Mouse (Mus musculus): ENCODE measurements around the gene Lifr. TPM values are rescaled to one million over a fixed set of nuclear protein-coding genes. Genes with fewer than 3 reads are reported as not detected.

Lifr gene
- total and polyA plus RNA-seq, 3 experiments = 16.8 to 62.9 (median 56.2) TPM

DNA sequence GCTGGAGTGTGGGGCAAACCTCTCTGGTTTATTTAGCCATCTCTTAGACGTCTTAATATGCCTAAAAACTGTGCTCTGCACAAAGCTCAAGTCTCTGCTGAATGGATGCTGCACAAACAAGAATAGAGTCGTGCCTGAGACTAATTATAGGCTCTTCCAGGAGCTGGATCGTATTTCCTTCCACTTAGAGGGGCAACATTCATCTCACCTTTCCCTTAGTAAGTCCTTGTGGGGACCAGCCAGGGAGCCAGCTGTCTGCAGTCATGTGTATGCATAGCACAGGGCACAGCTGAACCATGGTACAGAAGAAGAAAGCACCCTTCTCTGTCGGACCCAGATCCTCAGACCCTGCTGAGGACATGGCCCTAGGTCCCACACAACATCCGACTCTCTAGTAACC is 115.7 kb downstream of the Lifr start:
- H3K4me3 ChIP-seq = no peak overlapping the region
- no peak for DNase-seq
- TF ChIP-seq EP300 (IDR thresholded peaks at IDR 0.05; ENCODE audit: insufficient read depth, low read depth, low read length) (no peak), POLR2A (IDR thresholded peaks at IDR 0.05; ENCODE audit: insufficient read depth, low read depth, low read length) (no peak; the same call in 1 of the 2 replicates), CTCF (IDR thresholded peaks at IDR 0.05) (no peak)
- H3K4me1 ChIP-seq (ENCODE audit: control insufficient read depth, insufficient read depth, low read length) = peaks cover 26% of the 10 kb centered on the region
- peak overlapping the region; percentile 64 for H3K27ac ChIP-seq
- H3K9ac ChIP-seq (ENCODE audit: low read depth, low read length) = no peak overlapping the region
- intact Hi-C loops (cut with DNase I) = no loop called here
- H3K79me2 ChIP-seq (replicated peaks; ENCODE audit: control insufficient read depth, insufficient read depth, low read length) = no peaks in the 10 kb centered on the region
- H3K36me3 ChIP-seq (ENCODE audit: control insufficient read depth, insufficient read depth, low read length) = peaks cover 3% of the 10 kb centered on the region
- 33% methylated on average over 5 of the region's 5 CpGs for WGBS
- H3K27me3 ChIP-seq (ENCODE audit: control insufficient read depth, insufficient read depth, low read length) = no peaks in the 10 kb centered on the region

DNA sequence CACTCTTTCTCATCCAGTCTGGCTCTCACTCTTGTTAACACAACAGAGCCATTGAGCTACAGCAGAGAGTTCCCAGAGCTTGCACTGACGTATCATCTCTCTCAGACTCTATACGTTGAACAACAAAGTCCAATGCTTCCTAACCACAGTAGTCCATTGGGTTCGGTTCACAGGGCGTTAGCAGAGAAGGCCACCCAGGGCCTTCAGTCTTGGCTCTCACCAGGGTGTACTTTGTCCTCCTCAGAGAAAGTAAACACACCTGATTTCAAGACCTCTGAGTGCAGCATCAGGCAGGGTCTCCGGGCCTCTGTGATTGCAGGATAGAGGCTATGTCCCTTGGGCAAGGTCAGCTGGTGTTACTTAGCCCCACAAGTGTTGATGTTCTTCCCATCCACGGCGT is 116.9 kb downstream of the Lifr start:
- TF ChIP-seq POLR2A (IDR thresholded peaks at IDR 0.05; ENCODE audit: insufficient read depth, low read depth, low read length) (no peak), EP300 (IDR thresholded peaks at IDR 0.05; ENCODE audit: insufficient read depth, low read depth, low read length) (no peak), CTCF (IDR thresholded peaks at IDR 0.05) (no peak)
- Histone ChIP-seq H3K4me3 (no peak overlapping the region), H3K36me3 (ENCODE audit: control insufficient read depth, insufficient read depth, low read length) (peaks cover 2% of the 10 kb centered on the region), H3K9ac (ENCODE audit: low read depth, low read length) (no peak overlapping the region), H3K27me3 (ENCODE audit: control insufficient read depth, insufficient read depth, low read length) (no peaks in the 10 kb centered on the region), H3K27ac (no peak overlapping the region), H3K4me1 (ENCODE audit: control insufficient read depth, insufficient read depth, low read length) (peaks cover 20% of the 10 kb centered on the region), H3K79me2 (replicated peaks; ENCODE audit: control insufficient read depth, insufficient read depth, low read length) (no peaks in the 10 kb centered on the region)
- WGBS = 89% methylated on average over 7 of the region's 7 CpGs
- intact Hi-C loops (cut with DNase I) = no loop called here
- no peak for DNase-seq

DNA sequence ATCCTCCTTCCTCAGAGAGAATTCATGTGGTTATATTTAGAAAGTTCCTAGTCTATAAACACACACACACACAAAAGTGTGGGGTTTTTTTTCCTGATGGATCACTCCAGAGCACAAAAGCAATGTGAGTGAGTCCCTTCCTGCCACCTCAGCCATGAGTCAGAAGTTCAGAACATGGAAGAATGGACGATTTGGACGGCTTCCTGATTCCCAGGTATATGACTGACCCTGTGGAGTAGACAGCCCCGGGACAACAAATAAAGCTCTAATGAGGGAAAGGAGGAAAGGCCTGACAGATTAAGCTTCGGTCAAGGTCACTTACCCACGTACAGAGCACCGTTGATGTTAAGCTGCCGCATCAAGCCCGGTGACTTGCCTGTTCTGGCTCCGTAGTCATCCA is 117.8 kb downstream of the Lifr start:
- 35% methylated on average over 9 of the region's 9 CpGs for WGBS
- Histone ChIP-seq H3K27me3 (ENCODE audit: control insufficient read depth, insufficient read depth, low read length) (no peaks in the 10 kb centered on the region), H3K4me3 (no peak overlapping the region), H3K9ac (ENCODE audit: low read depth, low read length) (no peak overlapping the region), H3K27ac (no peak overlapping the region; the same call in 1 of the 2 replicates), H3K36me3 (ENCODE audit: control insufficient read depth, insufficient read depth, low read length) (peaks cover 2% of the 10 kb centered on the region), H3K79me2 (replicated peaks; ENCODE audit: control insufficient read depth, insufficient read depth, low read length) (no peaks in the 10 kb centered on the region), H3K4me1 (ENCODE audit: control insufficient read depth, insufficient read depth, low read length) (peaks cover 19% of the 10 kb centered on the region)
- TF ChIP-seq CTCF (IDR thresholded peaks at IDR 0.05) (no peak), EP300 (IDR thresholded peaks at IDR 0.05; ENCODE audit: insufficient read depth, low read depth, low read length) (no peak), POLR2A (IDR thresholded peaks at IDR 0.05; ENCODE audit: insufficient read depth, low read depth, low read length) (no peak)
- intact Hi-C loops (cut with DNase I) = no loop called here
- DNase-seq = no peak

DNA sequence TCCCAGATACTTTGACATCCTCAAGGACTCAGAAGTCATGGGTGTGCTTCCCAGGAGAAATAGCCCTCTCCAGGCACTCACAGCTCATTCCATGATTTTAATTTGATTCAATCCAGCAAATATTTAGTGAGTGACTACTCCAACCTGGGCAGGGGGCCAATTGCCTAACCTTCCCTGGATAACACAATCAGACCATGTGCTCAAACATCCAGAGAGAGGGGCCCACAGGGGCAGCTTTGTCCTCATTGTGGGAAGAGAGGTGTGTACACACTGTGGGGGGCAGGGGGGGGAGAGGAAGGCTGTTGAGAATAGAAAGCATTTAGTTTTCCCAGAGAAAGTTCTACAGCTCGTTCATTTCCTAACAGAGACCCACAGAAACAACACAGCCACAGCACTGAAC is 123.3 kb downstream of the Lifr start:
- DNase-seq = peak; percentile 59
- Histone ChIP-seq H3K4me3 (no peak overlapping the region), H3K79me2 (replicated peaks; ENCODE audit: control insufficient read depth, insufficient read depth, low read length) (no peaks in the 10 kb centered on the region), H3K4me1 (ENCODE audit: control insufficient read depth, insufficient read depth, low read length) (no peaks in the 10 kb centered on the region; the same call in 1 of the 2 replicates), H3K36me3 (ENCODE audit: control insufficient read depth, insufficient read depth, low read length) (no peaks in the 10 kb centered on the region; the same call in 1 of the 2 replicates), H3K27me3 (ENCODE audit: control insufficient read depth, insufficient read depth, low read length) (no peaks in the 10 kb centered on the region), H3K9ac (ENCODE audit: low read depth, low read length) (no peak overlapping the region), H3K27ac (no peak overlapping the region)
- TF ChIP-seq POLR2A (IDR thresholded peaks at IDR 0.05; ENCODE audit: insufficient read depth, low read depth, low read length) = no peak
- no peak for TF ChIP-seq EP300 (IDR thresholded peaks at IDR 0.05; ENCODE audit: insufficient read depth, low read depth, low read length)
- TF ChIP-seq CTCF (IDR thresholded peaks at IDR 0.05) = no peak
- 11% methylated on average over 1 of the region's 1 CpGs for WGBS
- intact Hi-C loops (cut with DNase I) = no loop called here

DNA sequence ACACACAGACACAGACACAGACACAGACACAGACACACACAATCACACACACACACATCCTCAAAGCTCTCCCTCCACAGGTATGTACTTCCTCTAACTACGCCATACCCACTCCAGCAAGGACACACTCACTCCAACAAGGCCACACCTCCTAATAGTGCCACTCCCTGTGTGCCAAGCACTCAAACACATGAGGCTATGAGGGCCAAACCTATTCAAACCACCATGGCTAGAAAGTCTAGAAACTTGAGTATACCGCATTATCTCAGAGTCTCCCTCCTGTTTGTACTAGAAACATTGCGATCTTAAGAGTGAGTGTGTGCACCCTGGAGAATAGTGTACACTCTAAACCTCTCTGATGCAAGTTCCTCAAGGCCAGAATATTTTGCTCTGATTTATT is 125.4 kb downstream of the Lifr start:
- Histone ChIP-seq H3K9ac (ENCODE audit: low read depth, low read length) (no peak overlapping the region), H3K79me2 (replicated peaks; ENCODE audit: control insufficient read depth, insufficient read depth, low read length) (no peaks in the 10 kb centered on the region), H3K4me1 (ENCODE audit: control insufficient read depth, insufficient read depth, low read length) (no peaks in the 10 kb centered on the region; the same call in 1 of the 2 replicates), H3K36me3 (ENCODE audit: control insufficient read depth, insufficient read depth, low read length) (no peaks in the 10 kb centered on the region; the same call in 1 of the 2 replicates), H3K27me3 (ENCODE audit: control insufficient read depth, insufficient read depth, low read length) (no peaks in the 10 kb centered on the region), H3K4me3 (no peak overlapping the region), H3K27ac (no peak overlapping the region)
- 96% methylated on average over 3 of the region's 3 CpGs for WGBS
- TF ChIP-seq CTCF (IDR thresholded peaks at IDR 0.05) = no peak
- TF ChIP-seq POLR2A (IDR thresholded peaks at IDR 0.05; ENCODE audit: insufficient read depth, low read depth, low read length) = no peak
- TF ChIP-seq EP300 (IDR thresholded peaks at IDR 0.05; ENCODE audit: insufficient read depth, low read depth, low read length) = no peak
- intact Hi-C loops (cut with DNase I) = no loop called here
- DNase-seq = no peak

DNA sequence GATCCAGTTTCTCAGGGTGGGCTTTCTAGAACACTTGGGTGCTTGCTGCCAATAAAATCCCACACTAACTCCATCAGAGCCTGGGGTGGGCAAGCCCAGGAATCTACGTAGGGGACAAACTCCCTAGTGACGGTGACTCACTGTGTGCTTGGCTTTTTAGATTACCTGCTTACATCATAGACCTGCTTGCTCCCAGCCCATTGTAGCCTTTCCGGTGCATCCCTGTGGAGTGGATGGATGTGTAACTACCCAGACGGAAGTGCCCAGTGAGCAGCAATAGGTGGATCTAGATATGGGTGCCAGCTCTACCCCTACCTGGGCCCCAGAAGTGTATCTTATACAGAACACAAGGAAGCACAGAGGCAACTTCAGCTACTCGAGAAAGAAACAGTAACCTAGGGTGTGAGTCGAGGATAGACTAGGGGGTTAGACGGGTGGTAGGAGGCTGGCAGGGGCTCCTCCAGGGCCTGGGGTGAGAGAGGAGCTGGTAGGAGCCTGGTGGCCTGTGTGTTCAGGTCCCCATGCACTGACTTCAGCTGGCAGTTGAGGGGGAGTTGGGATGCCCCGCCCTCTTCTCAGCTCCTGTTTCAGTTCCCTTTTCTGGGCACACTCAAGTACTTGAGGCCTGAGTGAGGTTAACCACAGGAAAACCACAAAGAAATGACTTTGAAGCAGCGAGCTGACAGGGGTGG is 126.3 kb downstream of the Lifr start:
- TF ChIP-seq CTCF (IDR thresholded peaks at IDR 0.05) (no peak), POLR2A (IDR thresholded peaks at IDR 0.05; ENCODE audit: insufficient read depth, low read depth, low read length) (no peak), EP300 (IDR thresholded peaks at IDR 0.05; ENCODE audit: insufficient read depth, low read depth, low read length) (no peak)
- no peaks in the 10 kb centered on the region; the same call in 1 of the 2 replicates for H3K36me3 ChIP-seq (ENCODE audit: control insufficient read depth, insufficient read depth, low read length)
- H3K9ac ChIP-seq (ENCODE audit: low read depth, low read length) = no peak overlapping the region
- H3K4me1 ChIP-seq (ENCODE audit: control insufficient read depth, insufficient read depth, low read length) = no peaks in the 10 kb centered on the region; the same call in 1 of the 2 replicates
- H3K27me3 ChIP-seq (ENCODE audit: control insufficient read depth, insufficient read depth, low read length) = no peaks in the 10 kb centered on the region
- H3K27ac ChIP-seq = no peak overlapping the region
- intact Hi-C loops (cut with DNase I) = no loop called here
- H3K4me3 ChIP-seq = no peak overlapping the region
- 75% methylated on average over 9 of the region's 9 CpGs for whole genome bisulfite sequencing
- DNase-seq = no peak
- H3K79me2 ChIP-seq (replicated peaks; ENCODE audit: control insufficient read depth, insufficient read depth, low read length) = no peaks in the 10 kb centered on the region

Measured in heart, adult 2 months (tissue).